Mouse (Mus musculus): ENCODE measurements at regions not wholly inside any gene's neighbourhood (a gene's known extent, or its start where the extent isn't known, plus 50 kb on each side); places are given as distances from the start of the nearest gene placed in this dataset.

- no peak for DNase-seq
Measured at GRCm38 (mm10) chr11:112278566-112278965, 503.5 kb upstream of the Sox9 start.

- DNase-seq: no peak
Measured at GRCm38 (mm10) chr11:112282911-112283310, 499.1 kb upstream of the Sox9 start.

GRCm38 (mm10) chr11:112298901-112299341 is 483.1 kb upstream of the Sox9 start:
- DNase-seq: no peak

GRCm38 (mm10) chr11:112303091-112303490 is 478.9 kb upstream of the Sox9 start:
- no peak for DNase-seq

GRCm38 (mm10) chr11:112325850-112326249 is 456.2 kb upstream of the Sox9 start:
- no peak for DNase-seq

GRCm38 (mm10) chr11:112327606-112328005 is 454.4 kb upstream of the Sox9 start:
- DNase-seq: no peak

GRCm38 (mm10) chr11:112345133-112345532 is 436.9 kb upstream of the Sox9 start:
- DNase-seq: no peak

- no peak for DNase-seq
Measured at GRCm38 (mm10) chr11:112345586-112345985, 436.4 kb upstream of the Sox9 start.

GRCm38 (mm10) chr11:112346089-112346488 is 435.9 kb upstream of the Sox9 start:
- DNase-seq: no peak

- DNase-seq: no peak
Measured at GRCm38 (mm10) chr11:112346532-112346931, 435.5 kb upstream of the Sox9 start.

GRCm38 (mm10) chr11:112355311-112355710 is 426.7 kb upstream of the Sox9 start:
- no peak for DNase-seq

GRCm38 (mm10) chr11:112366715-112367114 is 415.3 kb upstream of the Sox9 start:
- no peak for DNase-seq

- no peak for DNase-seq
Measured at GRCm38 (mm10) chr11:112370941-112371340, 411.1 kb upstream of the Sox9 start.

GRCm38 (mm10) chr11:112400069-112400468 is 382.0 kb upstream of the Sox9 start:
- DNase-seq: no peak

- DNase-seq: no peak
Measured at GRCm38 (mm10) chr11:112407681-112408080, 374.3 kb upstream of the Sox9 start.

- no peak for DNase-seq
Measured at GRCm38 (mm10) chr11:112412434-112412833, 369.6 kb upstream of the Sox9 start.

GRCm38 (mm10) chr11:112442639-112443038 is 339.4 kb upstream of the Sox9 start:
- no peak for DNase-seq

GRCm38 (mm10) chr11:112443890-112444289 is 338.1 kb upstream of the Sox9 start:
- DNase-seq: no peak

GRCm38 (mm10) chr11:112449632-112450031 is 332.4 kb upstream of the Sox9 start:
- no peak for DNase-seq

GRCm38 (mm10) chr11:112450227-112450626 is 331.8 kb upstream of the Sox9 start:
- no peak for DNase-seq

GRCm38 (mm10) chr11:112458075-112458474 is 323.9 kb upstream of the Sox9 start:
- DNase-seq: no peak

- DNase-seq: no peak
Measured at GRCm38 (mm10) chr11:112463121-112463520, 318.9 kb upstream of the Sox9 start.

- DNase-seq: no peak
Measured at GRCm38 (mm10) chr11:112464386-112464785, 317.6 kb upstream of the Sox9 start.

- no peak for DNase-seq
Measured at GRCm38 (mm10) chr11:112470336-112470735, 311.7 kb upstream of the Sox9 start.

- no peak for DNase-seq
Measured at GRCm38 (mm10) chr11:112473237-112473636, 308.8 kb upstream of the Sox9 start.

GRCm38 (mm10) chr11:112473681-112474080 is 308.3 kb upstream of the Sox9 start:
- no peak for DNase-seq
